Mouse (Mus musculus) embryonic facial prominence, embryonic 14.5 days (tissue): ENCODE data around the gene Tbkbp1. TPM values are rescaled to one million over a fixed set of nuclear protein-coding genes. Genes with fewer than 3 reads are reported as not detected.

Experiments
- ATAC-seq: fragments of 200-750 bp; cut with Nextera tagmentation; 2 replicates; pipeline ENCODE4 v1.8.0; 2017; ENCODE audit warnings: low read depth, moderate number of reproducible peaks, moderate TSS enrichment
- DNase-seq: peaks from one replicate; pipeline ENCODE4 v3.0.0-alpha.2; 2015; ENCODE audit warnings: low spot score
- H3K27ac ChIP-seq: fragments of 300-500 bp; sonication (generic); replicated peaks from 2 replicates; pipeline ENCODE4 v1.5.1; 2014; ENCODE audit warnings: low read depth, mild to moderate bottlenecking, low read length, moderate library complexity
- H3K27me3 ChIP-seq: fragments of 300-500 bp; sonication (generic); replicated peaks from 2 replicates; pipeline ENCODE4 v1.6.1; 2014; ENCODE audit warnings: low read length; ENCODE audit not compliant: control insufficient read depth, insufficient read depth
- H3K36me3 ChIP-seq: fragments of 300-500 bp; sonication (generic); 2 replicates; pipeline ENCODE4 v1.6.1; 2014; ENCODE audit warnings: low read length, mixed read lengths; ENCODE audit not compliant: control insufficient read depth, insufficient read depth
- H3K4me1 ChIP-seq: fragments of 300-500 bp; sonication (generic); 2 replicates; pipeline ENCODE4 v1.6.1; 2014; ENCODE audit warnings: antibody characterized with exemption, low read length; ENCODE audit not compliant: control insufficient read depth, insufficient read depth
- H3K4me2 ChIP-seq: fragments of 300-500 bp; sonication (generic); 2 replicates; pipeline ENCODE4 v1.6.1; 2014; ENCODE audit warnings: low read depth, mild to moderate bottlenecking, low read length, moderate library complexity, mixed read lengths
- H3K4me3 ChIP-seq: fragments of 300-500 bp; sonication (generic); 2 replicates; pipeline ENCODE4 v1.5.1; 2014; ENCODE audit warnings: low read depth, mild to moderate bottlenecking, low read length
- H3K9ac ChIP-seq: fragments of 300-500 bp; sonication (generic); 2 replicates; pipeline ENCODE4 v1.6.1; 2014; ENCODE audit warnings: low read depth, mild to moderate bottlenecking, low read length, moderate library complexity, mixed read lengths
- H3K9me3 ChIP-seq: fragments of 300-500 bp; sonication (generic); 2 replicates; pipeline ENCODE4 v1.6.1; 2016; ENCODE audit warnings: low read length; ENCODE audit not compliant: control insufficient read depth
- WGBS: fragments of 180-500 bp; shearing (Covaris S2); extraction: QIAGEN DNeasy Blood & Tissue Kit; methylation state at CpG from one replicate; pipeline ENCODE4 v1.1.7; 2014; 5-methylcytosine and 5-hydroxymethylcytosine counted together
- microRNA-seq: library from miRNA; unstranded; fragments of <30 nt; microRNA quantifications from one replicate; pipeline ENCODE4, GENCODE M21; 2016; ENCODE audit warnings: borderline number of aligned reads
- polyA plus RNA-seq: library from polyadenylated mRNA; unstranded; fragments of >200 nt; fragmentation: Nextera tagmentation; extraction: Ambion mirVana; gene quantifications from 2 replicates; pipeline ENCODE4 v1.2.1, GENCODE M21; 2014

The Tbkbp1 gene
- polyA plus RNA-seq, 1 experiment from 2014 or later, result 7.6 TPM

- no peak overlapping the region for H3K4me3 ChIP-seq
- no peak overlapping the region for H3K9ac ChIP-seq
- peaks cover 14% of the 10 kb centered on the region for H3K4me1 ChIP-seq
- no peaks in the 10 kb centered on the region for H3K36me3 ChIP-seq
- H3K4me2 ChIP-seq, result no peak overlapping the region
- ATAC-seq (no peak), DNase-seq (no peak)
- H3K9me3 ChIP-seq, result 0 out of 2 replicates have a peak, but pooled peaks cover 11% of the 10 kb centered on the region
- WGBS, result 60% methylated on average over 6 of the region's 6 CpGs
- no peak overlapping the region for H3K27ac ChIP-seq
- no peaks in the 10 kb centered on the region; the same call in 1 of the 2 replicates for H3K27me3 ChIP-seq
These were observed 64.9 kb downstream of the Tbkbp1 start for GRCm38 (mm10) chr11:97086365-97086764.

Small RNA genes within 50 kb of the gene (microRNA-seq; reads per million reads assigned to microRNA genes)
- not detected for gene Mir7235

Other genes with a start within 250 kb of the Tbkbp1 start
- gene Cdk5rap3, start 235.0 kb downstream of the Tbkbp1 start, polyA plus RNA-seq, result 65.5 and 83.4 TPM in 2 replicates
- gene Prr15l, start 223.4 kb downstream of the Tbkbp1 start, polyA plus RNA-seq, result 3.1 and 4.7 TPM in 2 replicates
- gene Pnpo, start 207.5 kb downstream of the Tbkbp1 start, polyA plus RNA-seq, result 26.8 and 27.4 TPM in 2 replicates
- gene Sp2, start 168.5 kb downstream of the Tbkbp1 start, polyA plus RNA-seq, result 15.2 and 16.2 TPM in 2 replicates
- 2.1 and 2.9 TPM in 2 replicates for gene Sp6, start 138.1 kb downstream of the Tbkbp1 start, polyA plus RNA-seq
- gene Scrn2, start 121.6 kb downstream of the Tbkbp1 start, polyA plus RNA-seq, result 14.7 and 16.1 TPM in 2 replicates
- 2.5 and 7.3 TPM in 2 replicates for gene Lrrc46, start 110.1 kb downstream of the Tbkbp1 start, polyA plus RNA-seq
- 68.9 and 78.1 TPM in 2 replicates for gene Mrpl10, start 109.9 kb downstream of the Tbkbp1 start, polyA plus RNA-seq
- 5.0 and 7.1 TPM in 2 replicates for gene Osbpl7, start 100.9 kb downstream of the Tbkbp1 start, polyA plus RNA-seq
- 0.13 and 0.26 TPM in 2 replicates for gene Tbx21, start 36.2 kb downstream of the Tbkbp1 start, polyA plus RNA-seq
- 59.8 and 66.0 TPM in 2 replicates for gene Kpnb1, start 36.4 kb upstream of the Tbkbp1 start, polyA plus RNA-seq
- 72.5 and 76.8 TPM in 2 replicates for gene Npepps, start 129.1 kb upstream of the Tbkbp1 start, polyA plus RNA-seq
- gene Mrpl45, start 164.2 kb upstream of the Tbkbp1 start, polyA plus RNA-seq, result 35.2 and 37.8 TPM in 2 replicates
- gene Gpr179, start 200.6 kb upstream of the Tbkbp1 start, polyA plus RNA-seq, result 0.08 and 0.15 TPM in 2 replicates
- gene Socs7, start 211.1 kb upstream of the Tbkbp1 start, polyA plus RNA-seq, result 3.0 and 3.1 TPM in 2 replicates